Mouse (Mus musculus) CH12.LX (cell line): ENCODE data around the gene Mad1l1. TPM values are rescaled to one million over a fixed set of nuclear protein-coding genes. Genes with fewer than 3 reads are reported as not detected.

Experiments used
- DNase-seq: peaks from one replicate; pipeline ENCODE4 v3.0.0-alpha.2; 2013; ENCODE audit errors: extremely low read depth
- H3K27ac ChIP-seq: 2 replicates; pipeline ENCODE4 v1.5.1; 2012; ENCODE audit warnings: low read depth, mild to moderate bottlenecking, control low read depth, moderate library complexity; ENCODE audit not compliant: insufficient read depth
- H3K27me3 ChIP-seq: replicated peaks from 2 replicates; pipeline ENCODE3; 2012; ENCODE audit warnings: inconsistent platforms
- H3K36me3 ChIP-seq, 2 experiments: replicated peaks in 1 of 2; 2 replicates each; pipeline versions ENCODE3 to v1.6.1; 2012; ENCODE audit warnings: inconsistent platforms in 1 of 2, low read length in 1 of 2, mild to moderate bottlenecking in 1 of 2, mixed read lengths in 1 of 2, moderate library complexity in 1 of 2; ENCODE audit not compliant: control insufficient read depth in 1 of 2, insufficient read depth in 1 of 2
- H3K4me1 ChIP-seq, 2 experiments: 2 replicates each; pipeline ENCODE4 v1.6.1; 2012; ENCODE audit warnings: inconsistent platforms in 1 of 2, moderate library complexity in 1 of 2; ENCODE audit not compliant: insufficient read depth in 2 of 2, control insufficient read depth in 1 of 2
- H3K4me2 ChIP-seq: 2 replicates; pipeline ENCODE4 v1.6.1; 2012; ENCODE audit warnings: low read depth, mild to moderate bottlenecking, control low read depth; ENCODE audit not compliant: poor library complexity, insufficient read depth, severe bottlenecking
- H3K4me3 ChIP-seq, 3 experiments: fragments of 150-350 bp in 1 of 3; sonication (generic) in 1 of 3; replicated peaks in 1 of 3; 2 replicates each; pipeline versions ENCODE3 to v1.5.1; 2011 to 2012; ENCODE audit warnings: low read depth in 2 of 3, low read length in 2 of 3, mild to moderate bottlenecking in 2 of 3, moderate library complexity in 2 of 3, control low read depth in 1 of 3, improper control_type of control experiment in 1 of 3, inconsistent platforms in 1 of 3, mixed read lengths in 1 of 3; ENCODE audit not compliant: poor library complexity in 1 of 3
- H3K79me2 ChIP-seq: replicated peaks from 2 replicates; pipeline ENCODE4 v1.6.1; 2012; ENCODE audit warnings: mild to moderate bottlenecking, moderate library complexity; ENCODE audit not compliant: control insufficient read depth, poor library complexity, insufficient read depth, severe bottlenecking; ENCODE audit errors: extremely low read depth
- H3K9ac ChIP-seq: 2 replicates; pipeline ENCODE4 v1.6.1; 2012; ENCODE audit warnings: low read depth, mild to moderate bottlenecking, control low read depth, moderate library complexity; ENCODE audit not compliant: insufficient read depth
- H3K9me3 ChIP-seq: replicated peaks from 2 replicates; pipeline ENCODE3; 2012; ENCODE audit warnings: low read length, inconsistent platforms, mixed read lengths
- CTCF ChIP-seq, 2 experiments: IDR thresholded peaks in 1 of 2; conservative IDR thresholded peaks in 1 of 2; 2 replicates each; pipeline ENCODE4 v1.5.1; 2011 to 2012; ENCODE audit warnings: low read depth in 2 of 2, low read length in 2 of 2, improper control_type of control experiment in 1 of 2, inconsistent platforms in 1 of 2, mild to moderate bottlenecking in 1 of 2, moderate library complexity in 1 of 2
- ETS1 ChIP-seq: conservative IDR thresholded peaks from 2 replicates; pipeline ENCODE4 v1.6.1; 2012; ENCODE audit warnings: low read depth, mild to moderate bottlenecking, inconsistent platforms, low read length, improper control_type of control experiment, moderate library complexity
- KAT2A ChIP-seq: IDR thresholded peaks from 2 replicates; pipeline ENCODE4 v1.6.1; 2012; ENCODE audit warnings: low read length, improper control_type of control experiment, inconsistent platforms; ENCODE audit not compliant: insufficient replicate concordance
- MAFK ChIP-seq: IDR thresholded peaks from 2 replicates; pipeline ENCODE4 v1.6.1; 2011; ENCODE audit warnings: low read length, improper control_type of control experiment; ENCODE audit not compliant: insufficient replicate concordance
- MAX ChIP-seq: IDR thresholded peaks from 2 replicates; pipeline ENCODE4 v1.6.1; 2011; ENCODE audit warnings: low read length, improper control_type of control experiment
- MEF2A ChIP-seq: IDR thresholded peaks from 2 replicates; pipeline ENCODE4 v1.6.1; 2014; ENCODE audit warnings: low read depth, mild to moderate bottlenecking, inconsistent platforms, low read length, improper control_type of control experiment, borderline replicate concordance
- MXI1 ChIP-seq: IDR thresholded peaks from 2 replicates; pipeline ENCODE4 v1.6.1; 2011; ENCODE audit warnings: mild to moderate bottlenecking, low read depth, low read length, improper control_type of control experiment
- PAX5 ChIP-seq: IDR thresholded peaks from 2 replicates; pipeline ENCODE4 v1.6.1; 2012; ENCODE audit warnings: low read length, inconsistent platforms, mixed read lengths
- POLR2A ChIP-seq: IDR thresholded peaks from 2 replicates; pipeline ENCODE4 v1.6.1; 2011; ENCODE audit warnings: low read depth, mild to moderate bottlenecking, improper control_type of control experiment, low read length
- RAD21 ChIP-seq: IDR thresholded peaks from 2 replicates; pipeline ENCODE4 v1.6.1; 2011; ENCODE audit warnings: low read depth, mild to moderate bottlenecking, low read length, improper control_type of control experiment, moderate library complexity
- TBP ChIP-seq: conservative IDR thresholded peaks from 2 replicates; pipeline ENCODE4 v1.6.1; 2011; ENCODE audit warnings: low read depth, low read length, improper control_type of control experiment
- USF1 ChIP-seq: IDR thresholded peaks from 2 replicates; pipeline ENCODE4 v1.6.1; 2014; ENCODE audit warnings: low read depth, mild to moderate bottlenecking, inconsistent platforms, low read length, improper control_type of control experiment
- USF2 ChIP-seq: conservative IDR thresholded peaks from 2 replicates; pipeline ENCODE4 v1.6.1; 2011; ENCODE audit warnings: low read depth, low read length, improper control_type of control experiment
- ZKSCAN1 ChIP-seq: IDR thresholded peaks from 2 replicates; pipeline ENCODE4 v1.6.1; 2012; ENCODE audit warnings: low read depth, inconsistent platforms, low read length, improper control_type of control experiment, borderline replicate concordance
- dilution Hi-C: fragments of 300-500 bp; cut with MboI; formaldehyde crosslinking; loops from 2 replicates; pipeline ENCODE4 v1.14.3; 2020; ENCODE audit warnings: low sequenced_read_pairs; ENCODE audit not compliant: extremely low pct_unique_long_range_greater_than_20kb, extremely low pct_ligation_motif_present
- in situ Hi-C: fragments of 300-500 bp; cut with MboI; formaldehyde crosslinking; loops from 3 replicates; pipeline ENCODE4 v1.14.3; 2019; ENCODE audit warnings: low sequenced_read_pairs, low pct_ligation_motif_present, low pct_unique_long_range_greater_than_20kb, mixed read lengths
- polyA plus RNA-seq: library from polyadenylated mRNA; unstranded; fragments of >175 nt; gene quantifications from 2 replicates; pipeline ENCODE4 v1.2.1, GENCODE M21; 2012; ENCODE audit warnings: low read depth; ENCODE audit not compliant: insufficient read length
- total RNA-seq, 2 experiments: library from RNA; depleted of rRNA; stranded (reverse); fragments of 300-350 nt in 1 of 2; fragments of >200 nt in 1 of 2; gene quantifications; 2 replicates each; pipeline ENCODE4 v1.2.3; 2012 to 2014

Gene Mad1l1
- total and polyA plus RNA-seq, 3 experiments: 24.8 to 45.6 (median 28.9) TPM

DNA sequence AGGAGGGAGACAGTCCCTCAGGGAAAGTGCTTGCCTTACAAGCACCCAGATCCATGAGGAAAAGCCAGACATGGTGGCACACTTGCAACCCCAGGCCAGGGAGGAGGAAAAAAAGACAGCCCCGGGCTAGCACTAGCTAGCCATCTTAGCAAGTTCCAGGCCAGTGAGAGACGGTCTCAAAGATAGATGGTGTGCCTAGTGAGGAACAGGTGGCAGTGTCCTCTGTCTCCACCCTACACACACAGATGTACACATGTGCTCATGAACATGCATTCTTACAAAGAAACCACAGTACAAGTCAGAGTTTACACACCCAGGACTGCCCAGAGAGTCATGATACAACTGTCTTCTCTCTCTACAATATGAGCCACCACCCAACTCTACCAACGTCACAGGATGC, 258.5 kb downstream of the Mad1l1 start:
- Histone ChIP-seq H3K27me3 (no peaks in the 10 kb centered on the region), H3K36me3 (peaks cover 12 to 81% of the 10 kb centered on the region in 2 experiments), H3K27ac (no peak overlapping the region), H3K9ac (no peak overlapping the region), H3K79me2 (no peaks in the 10 kb centered on the region), H3K4me3 (no peak overlapping the region), H3K9me3 (no peaks in the 10 kb centered on the region), H3K4me1 (no peaks in the 10 kb centered on the region), H3K4me2 (no peak overlapping the region)
- in situ Hi-C loops: no loop called here
- DNase-seq: no peak
- dilution Hi-C loops: no loop called here
- TF ChIP-seq USF2: no peak
- no peak for TF ChIP-seq ETS1
- TF ChIP-seq ZKSCAN1: no peak

DNA sequence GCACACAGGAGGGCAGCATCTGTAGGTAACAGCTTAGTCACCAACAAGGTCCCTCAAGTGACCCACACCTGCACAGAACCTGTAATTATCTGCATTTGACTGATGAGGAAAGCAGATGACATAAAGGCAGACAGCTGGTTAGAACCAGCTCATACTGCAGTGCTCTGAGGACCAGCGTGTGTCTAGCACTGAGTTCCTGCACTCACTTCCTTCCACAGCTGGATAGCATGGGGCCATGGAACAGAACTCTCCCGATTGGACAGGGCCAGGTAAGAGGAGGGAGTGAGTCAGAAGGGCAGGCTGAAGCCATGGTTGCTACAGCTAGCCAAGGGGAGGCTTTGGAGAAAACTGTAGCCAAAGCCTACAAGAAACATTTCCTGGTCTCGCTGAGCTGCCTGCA, 259.0 kb downstream of the Mad1l1 start:
- Histone ChIP-seq H3K4me1 (no peaks in the 10 kb centered on the region; a peak in 1 of 4 replicates), H3K79me2 (no peaks in the 10 kb centered on the region), H3K36me3 (peaks cover 12 to 83% of the 10 kb centered on the region in 2 experiments), H3K27me3 (no peaks in the 10 kb centered on the region), H3K4me3 (no peak overlapping the region)
- dilution Hi-C loops (no loop called here), in situ Hi-C loops (no loop called here)
- no peak for DNase-seq
- TF ChIP-seq ZKSCAN1: no peak
- TF ChIP-seq, all 38 proteins: peak for 0
- H3K27ac ChIP-seq: no peak overlapping the region
- H3K9me3 ChIP-seq: no peaks in the 10 kb centered on the region
- H3K9ac ChIP-seq: no peak overlapping the region
- no peak overlapping the region for H3K4me2 ChIP-seq

DNA sequence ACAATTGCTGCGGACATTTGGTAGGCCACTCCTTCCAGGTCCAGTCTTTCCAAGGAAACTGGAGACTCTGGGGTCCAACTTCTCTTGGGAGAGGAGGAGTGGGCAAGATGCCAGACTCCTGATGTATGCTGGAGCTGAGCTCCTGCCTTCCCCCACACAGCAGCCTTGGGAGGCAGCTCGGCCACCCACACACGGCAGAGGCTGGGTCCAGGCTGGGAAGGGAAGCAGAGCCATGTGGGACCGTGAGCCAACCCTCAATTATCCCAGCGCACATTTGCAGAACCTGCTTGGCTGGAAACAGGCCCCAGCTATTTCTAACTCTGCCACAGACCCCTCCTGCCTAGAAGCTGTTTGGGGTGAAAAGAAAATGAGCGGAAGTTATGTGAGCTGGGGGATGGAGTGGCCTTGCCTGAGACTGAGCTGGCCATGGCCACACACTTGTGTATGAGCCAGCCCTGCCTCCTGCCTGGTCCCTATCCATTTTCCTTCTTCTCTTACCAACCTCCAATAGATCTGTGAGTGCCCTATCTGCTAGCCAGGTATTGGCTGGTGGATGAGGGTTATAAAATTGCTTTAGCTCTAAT, 260.0 kb downstream of the Mad1l1 start:
- no peak for TF ChIP-seq MAFK
- TF ChIP-seq USF2: no peak
- TF ChIP-seq MEF2A: no peak
- TF ChIP-seq USF1: no peak
- TF ChIP-seq CTCF (conservative IDR thresholded peaks at IDR 0.05 in 1 of 2, IDR thresholded peaks at IDR 0.05 in 1 of 2; ENCODE audit: low read depth in 2 of 2, low read length in 2 of 2): no peak
- TF ChIP-seq KAT2A: no peak
- no peak for TF ChIP-seq TBP
- no peak for TF ChIP-seq POLR2A
- TF ChIP-seq MXI1: no peak
- no peak for TF ChIP-seq PAX5
- TF ChIP-seq MAX: no peak
- no peak for TF ChIP-seq ETS1
- no peak for TF ChIP-seq RAD21
- peaks cover 12 to 84% of the 10 kb centered on the region in 2 experiments for H3K36me3 ChIP-seq
- H3K79me2 ChIP-seq: no peaks in the 10 kb centered on the region
- H3K27me3 ChIP-seq: no peaks in the 10 kb centered on the region
- peaks cover 0 to 8% of the 10 kb centered on the region in 2 experiments; a peak in 2 of 4 replicates for H3K4me1 ChIP-seq
- in situ Hi-C loops: no loop called here
- H3K9ac ChIP-seq: no peak overlapping the region
- H3K27ac ChIP-seq: no peak overlapping the region
- H3K9me3 ChIP-seq: no peaks in the 10 kb centered on the region
- H3K4me3 ChIP-seq: no peak overlapping the region
- H3K4me2 ChIP-seq: no peak overlapping the region
- no peak for DNase-seq
- dilution Hi-C loops: no loop called here
